Mouse (Mus musculus): ENCODE measurements at regions not wholly inside any gene's neighbourhood (a gene's known extent, or its start where the extent isn't known, plus 50 kb on each side); places are given as distances from the start of the nearest gene placed in this dataset.

- Histone ChIP-seq H3K9me3 (no peaks in the 10 kb centered on the region), H3K4me3 (no peak overlapping the region), H3K27me3 (no peaks in the 10 kb centered on the region), H3K4me2 (0 out of 2 replicates have a peak overlapping the region, but pooled peaks have one; percentile 11), H3K4me1 (replicated peaks) (peaks cover 7% of the 10 kb centered on the region), H3K27ac (replicated peaks) (peak overlapping the region; percentile 42; the same call in 1 of the 2 replicates), H3K9ac (no peak overlapping the region), H3K36me3 (no peaks in the 10 kb centered on the region)
- no peak for ATAC-seq (ENCODE audit: low read depth)
- WGBS = 54% methylated on average over 11 of the region's 11 CpGs
Observed at GRCm38 (mm10) chr1:67477006-67477405, 354.2 kb downstream of the Cps1 start.

- Histone ChIP-seq H3K4me2 (no peak overlapping the region), H3K36me3 (no peaks in the 10 kb centered on the region), H3K27me3 (no peaks in the 10 kb centered on the region), H3K4me1 (replicated peaks) (peaks cover 7% of the 10 kb centered on the region), H3K27ac (replicated peaks) (no peak overlapping the region), H3K9ac (no peak overlapping the region), H3K9me3 (no peaks in the 10 kb centered on the region), H3K4me3 (no peak overlapping the region)
- whole genome bisulfite sequencing = 87% methylated on average over 3 of the region's 3 CpGs
- no peak for ATAC-seq (ENCODE audit: low read depth)
Observed at GRCm38 (mm10) chr1:67477966-67478365, 355.1 kb downstream of the Cps1 start.

DNA sequence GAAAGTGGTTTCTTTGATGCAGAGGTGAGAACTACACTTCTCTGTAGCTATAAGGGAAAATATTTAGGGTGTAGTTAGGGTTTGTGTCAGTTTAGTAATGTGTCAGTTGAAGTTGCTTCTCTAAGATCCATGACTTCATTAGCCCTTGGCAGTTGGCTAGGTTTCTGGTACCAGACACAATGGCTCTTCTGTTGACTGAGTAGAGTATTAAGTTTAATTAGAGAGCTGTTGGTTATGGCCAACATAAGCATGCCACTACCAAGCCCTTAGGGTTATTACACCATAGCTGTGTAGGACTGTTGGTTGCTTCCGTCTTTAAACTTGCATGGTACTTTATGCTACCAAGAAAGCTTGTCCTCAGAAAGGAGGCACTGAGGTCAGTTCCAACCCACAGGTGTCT, 359.1 kb downstream of the Cps1 start:
- ATAC-seq (ENCODE audit: low read depth) = no peak
- Histone ChIP-seq H3K9ac (no peak overlapping the region), H3K4me3 (no peak overlapping the region), H3K9me3 (no peaks in the 10 kb centered on the region), H3K36me3 (no peaks in the 10 kb centered on the region), H3K27ac (replicated peaks) (no peak overlapping the region), H3K27me3 (no peaks in the 10 kb centered on the region), H3K4me2 (no peak overlapping the region), H3K4me1 (replicated peaks) (peaks cover 7% of the 10 kb centered on the region)
- WGBS = 76% methylated on average over 1 of the region's 1 CpGs

DNA sequence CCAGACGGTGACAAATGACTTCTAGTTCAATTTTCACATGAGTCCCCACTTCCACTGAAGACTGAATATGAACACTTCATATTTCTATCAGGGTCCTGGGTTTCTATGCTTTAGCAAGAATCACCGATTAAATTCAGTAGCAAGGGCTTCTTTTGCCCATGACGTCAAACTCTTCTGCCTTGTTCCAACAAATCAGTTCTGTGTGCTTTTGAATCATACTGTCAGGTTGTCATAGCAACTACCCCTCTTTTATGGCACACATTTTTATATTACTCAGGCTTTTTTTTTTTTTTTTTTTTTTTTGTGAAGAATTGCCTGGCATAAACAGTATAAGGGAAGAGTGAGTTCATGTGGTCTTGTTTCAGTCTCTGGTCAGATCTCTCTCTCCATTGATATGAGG, 381.3 kb downstream of the Cps1 start:
- no peaks in the 10 kb centered on the region for H3K27me3 ChIP-seq

DNA sequence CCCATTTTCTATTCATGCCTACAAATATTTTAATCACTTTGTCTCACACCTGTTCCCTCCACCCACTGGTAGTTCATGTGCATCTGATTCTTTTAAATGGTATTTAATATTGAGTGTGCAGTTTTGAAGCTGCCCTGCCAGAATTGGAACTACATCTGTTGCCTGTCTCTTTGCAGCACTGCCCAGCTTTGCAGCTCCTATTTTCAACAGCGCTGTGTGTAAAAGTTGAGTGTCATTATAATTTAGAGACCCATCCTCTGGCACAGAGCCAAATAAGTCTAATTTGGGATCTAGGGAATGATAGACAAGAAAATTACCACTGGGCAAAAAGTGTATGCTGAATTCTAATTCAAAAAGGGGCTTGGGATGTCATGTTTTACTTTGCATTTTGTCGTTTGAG, 382.9 kb downstream of the Cps1 start:
- Histone ChIP-seq H3K9ac (no peak overlapping the region), H3K36me3 (no peaks in the 10 kb centered on the region), H3K27me3 (no peaks in the 10 kb centered on the region), H3K27ac (replicated peaks) (no peak overlapping the region), H3K9me3 (no peaks in the 10 kb centered on the region), H3K4me2 (no peak overlapping the region), H3K4me3 (no peak overlapping the region), H3K4me1 (replicated peaks) (no peaks in the 10 kb centered on the region)
- no peak for ATAC-seq (ENCODE audit: low read depth)
- 64% methylated on average over 2 of the region's 2 CpGs for WGBS

More for the DNA sequence above, 381.3 kb downstream of the Cps1 start:
- no peak overlapping the region for H3K9ac ChIP-seq
- ATAC-seq (ENCODE audit: low read depth) = no peak
- no peak overlapping the region for H3K27ac ChIP-seq (replicated peaks)
- no peaks in the 10 kb centered on the region for H3K4me1 ChIP-seq (replicated peaks)
- 89% methylated on average over 3 of the region's 3 CpGs for WGBS
- H3K36me3 ChIP-seq = no peaks in the 10 kb centered on the region
- no peak overlapping the region for H3K4me2 ChIP-seq
- H3K9me3 ChIP-seq = no peaks in the 10 kb centered on the region
- no peak overlapping the region for H3K4me3 ChIP-seq

DNA sequence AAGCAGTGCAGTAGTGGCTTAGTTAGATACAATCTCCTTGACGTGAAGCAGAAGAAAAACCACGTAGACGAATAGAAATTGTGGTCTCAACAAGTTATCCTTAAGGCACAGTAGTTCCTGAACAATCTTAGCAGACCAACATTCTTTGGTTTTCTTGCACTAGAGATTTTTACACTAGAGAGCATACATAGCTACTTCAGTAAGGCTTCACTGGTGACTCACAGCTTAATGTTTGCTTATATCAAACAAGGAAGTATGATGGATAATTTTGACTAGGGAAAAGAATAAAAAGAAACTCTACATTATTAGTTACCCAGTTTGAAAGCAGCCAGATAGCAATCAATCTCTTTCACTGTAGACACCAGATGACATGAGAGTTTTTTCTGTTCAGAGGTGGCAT, 395.5 kb downstream of the Cps1 start:
- H3K27ac ChIP-seq (replicated peaks) = no peak overlapping the region
- H3K4me3 ChIP-seq = no peak overlapping the region
- H3K4me2 ChIP-seq = no peak overlapping the region
- no peaks in the 10 kb centered on the region for H3K4me1 ChIP-seq (replicated peaks)
- H3K9ac ChIP-seq = no peak overlapping the region
- H3K36me3 ChIP-seq = no peaks in the 10 kb centered on the region
- ATAC-seq (ENCODE audit: low read depth) = no peak
- no peaks in the 10 kb centered on the region for H3K9me3 ChIP-seq
- 88% methylated on average over 3 of the region's 3 CpGs for WGBS
- no peaks in the 10 kb centered on the region for H3K27me3 ChIP-seq

DNA sequence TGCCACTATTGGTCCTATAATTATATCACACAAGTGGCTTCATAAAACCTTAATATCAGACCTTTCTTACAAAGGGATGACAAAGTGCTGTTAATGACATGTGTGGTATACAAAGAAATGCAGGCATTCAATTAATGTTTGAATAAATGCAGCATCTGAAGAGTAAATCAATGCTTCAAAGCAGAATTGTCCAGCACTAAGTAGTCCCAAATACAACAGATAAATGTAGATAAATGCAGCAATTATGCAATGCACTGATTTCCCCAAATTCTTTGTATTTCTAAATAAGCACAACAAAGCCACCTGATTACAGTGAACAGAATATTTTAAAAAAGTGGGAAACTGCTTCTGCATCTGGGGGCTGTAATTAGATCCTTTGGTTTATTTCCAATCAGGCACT, 435.9 kb downstream of the Cps1 start:
- Histone ChIP-seq H3K36me3 (no peaks in the 10 kb centered on the region), H3K4me2 (no peak overlapping the region), H3K4me1 (replicated peaks) (no peaks in the 10 kb centered on the region; the same call in 1 of the 2 replicates), H3K9ac (no peak overlapping the region), H3K4me3 (no peak overlapping the region), H3K9me3 (no peaks in the 10 kb centered on the region), H3K27ac (replicated peaks) (no peak overlapping the region), H3K27me3 (no peaks in the 10 kb centered on the region)
- ATAC-seq (ENCODE audit: low read depth) = no peak

DNA sequence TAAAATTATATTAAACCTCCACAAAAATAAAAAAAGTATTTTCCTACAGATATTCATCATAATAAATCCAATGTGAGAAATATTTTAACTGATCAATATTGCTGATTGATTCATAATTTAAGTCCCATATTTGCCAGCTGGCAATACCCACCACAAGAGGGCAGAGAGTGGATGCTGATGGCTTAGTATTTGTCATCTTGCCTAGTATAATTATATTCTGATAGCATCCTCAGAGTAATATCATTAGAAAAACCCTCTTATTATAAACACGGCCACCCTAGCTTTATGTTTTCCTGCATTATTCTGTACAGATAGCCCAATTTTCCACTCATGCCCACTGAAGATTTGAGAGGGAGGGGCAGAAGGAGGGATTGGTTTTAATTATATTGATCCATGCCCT, 436.4 kb downstream of the Cps1 start:
- Histone ChIP-seq H3K4me3 (no peak overlapping the region), H3K4me1 (replicated peaks) (no peaks in the 10 kb centered on the region; the same call in 1 of the 2 replicates), H3K4me2 (no peak overlapping the region), H3K36me3 (no peaks in the 10 kb centered on the region), H3K9me3 (no peaks in the 10 kb centered on the region), H3K27ac (replicated peaks) (no peak overlapping the region), H3K9ac (no peak overlapping the region), H3K27me3 (no peaks in the 10 kb centered on the region)
- WGBS = 48% methylated on average over 1 of the region's 1 CpGs
- no peak for ATAC-seq (ENCODE audit: low read depth)

DNA sequence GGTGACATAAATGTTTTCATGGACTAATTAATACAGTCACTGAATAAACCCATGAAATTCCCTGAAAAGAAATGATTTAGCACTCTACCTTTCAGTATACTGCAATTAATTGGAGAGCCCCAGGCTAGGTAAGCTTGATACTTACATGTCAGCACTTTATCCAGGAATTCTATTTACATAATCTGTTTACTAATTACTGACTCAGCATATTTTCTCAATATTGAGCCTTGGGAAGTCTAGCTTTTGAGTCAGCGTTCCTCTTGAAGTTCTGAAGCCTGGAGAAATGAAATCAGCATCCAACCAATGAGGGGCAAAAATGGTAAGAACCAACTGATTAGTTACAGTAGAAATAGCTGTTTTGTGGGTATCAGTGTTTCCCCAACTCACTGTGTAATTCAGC, 448.8 kb downstream of the Cps1 start:
- no peaks in the 10 kb centered on the region for H3K4me1 ChIP-seq (replicated peaks)
- no peaks in the 10 kb centered on the region for H3K27me3 ChIP-seq
- no peak for ATAC-seq (ENCODE audit: low read depth)
- no peaks in the 10 kb centered on the region for H3K9me3 ChIP-seq
- H3K27ac ChIP-seq (replicated peaks) = no peak overlapping the region
- WGBS = 90% methylated on average over 1 of the region's 1 CpGs
- no peak overlapping the region for H3K4me2 ChIP-seq
- no peaks in the 10 kb centered on the region for H3K36me3 ChIP-seq
- H3K4me3 ChIP-seq = no peak overlapping the region
- no peak overlapping the region for H3K9ac ChIP-seq

DNA sequence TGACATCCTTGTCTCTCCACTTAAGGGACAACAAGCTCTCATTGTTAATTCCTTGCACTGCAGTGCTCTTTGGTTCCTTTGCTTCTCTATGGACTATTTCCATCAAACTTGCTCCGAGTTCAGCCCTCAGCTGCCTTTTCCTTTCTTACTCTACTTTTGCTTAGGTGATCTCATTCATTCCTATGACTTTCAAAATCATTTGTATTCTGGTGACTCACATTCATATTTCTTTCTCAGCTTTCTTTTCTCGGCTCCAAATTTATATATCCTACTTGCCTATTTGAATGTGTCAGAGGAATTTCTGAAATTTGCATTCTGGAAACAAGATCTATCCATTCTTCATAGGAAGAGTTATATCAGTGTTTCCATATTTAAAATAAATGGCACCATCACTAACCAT, 456.9 kb downstream of the Cps1 start:
- Histone ChIP-seq H3K4me1 (replicated peaks) (no peaks in the 10 kb centered on the region), H3K27ac (replicated peaks) (no peak overlapping the region), H3K9ac (no peak overlapping the region), H3K9me3 (no peaks in the 10 kb centered on the region), H3K27me3 (no peaks in the 10 kb centered on the region), H3K36me3 (no peaks in the 10 kb centered on the region), H3K4me2 (no peak overlapping the region), H3K4me3 (no peak overlapping the region)
- WGBS = 90% methylated on average over 2 of the region's 2 CpGs
- ATAC-seq (ENCODE audit: low read depth) = no peak
